Mouse (Mus musculus) kidney, postnatal 10 days (tissue): ENCODE measurements at regions not wholly inside any gene's neighbourhood (a gene's known extent, or its start where the extent isn't known, plus 50 kb on each side); places are given as distances from the start of the nearest gene placed in this dataset.

ENCODE experiments used
- DNase-seq: peaks from one replicate; pipeline ENCODE4 v3.0.0; 2021; ENCODE audit warnings: mixed read lengths

DNA sequence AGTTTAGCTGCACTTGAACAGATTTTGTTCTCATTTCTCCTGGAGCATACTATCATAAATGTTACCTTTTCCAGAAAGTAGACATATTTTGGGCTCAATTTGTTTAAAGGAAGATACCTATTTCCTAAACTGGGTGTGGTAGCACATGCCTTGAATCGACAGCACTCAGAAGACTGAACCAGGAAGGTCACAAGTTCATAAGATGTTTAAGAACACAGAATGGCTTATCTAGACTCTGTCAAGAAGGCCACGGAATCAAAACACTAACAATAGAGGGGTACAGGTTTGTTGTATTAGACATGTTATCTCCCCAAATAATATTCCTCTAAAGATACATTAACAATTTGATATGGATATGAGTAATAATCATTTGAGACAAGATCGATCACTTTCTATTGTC, 64.4 kb upstream of the Atp2b1 start:
- no peak for DNase-seq

- DNase-seq = peak; percentile 66
Measured at GRCm38 (mm10) chr10:98857395-98857794, 56.8 kb upstream of the Atp2b1 start.

DNA sequence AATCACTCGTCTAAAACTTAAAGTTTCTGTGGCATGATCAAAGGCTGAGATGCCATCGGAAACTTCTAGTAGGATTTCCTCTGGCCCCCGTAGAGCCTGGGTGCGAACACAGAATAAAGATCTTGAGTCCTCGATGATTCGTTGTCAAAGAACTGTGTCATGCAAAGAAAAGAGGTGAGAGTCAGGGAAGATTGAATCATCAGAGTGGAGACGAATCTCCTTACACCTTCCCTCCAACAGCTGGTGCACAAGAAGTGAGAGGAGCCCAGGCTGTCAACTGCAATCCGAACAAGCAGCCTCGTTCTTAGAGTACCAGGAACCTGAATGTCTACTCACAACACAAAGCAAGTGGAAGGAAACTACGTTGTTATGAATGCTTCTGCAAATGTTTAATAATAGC, 52.7 kb upstream of the Atp2b1 start:
- no peak for DNase-seq

DNA sequence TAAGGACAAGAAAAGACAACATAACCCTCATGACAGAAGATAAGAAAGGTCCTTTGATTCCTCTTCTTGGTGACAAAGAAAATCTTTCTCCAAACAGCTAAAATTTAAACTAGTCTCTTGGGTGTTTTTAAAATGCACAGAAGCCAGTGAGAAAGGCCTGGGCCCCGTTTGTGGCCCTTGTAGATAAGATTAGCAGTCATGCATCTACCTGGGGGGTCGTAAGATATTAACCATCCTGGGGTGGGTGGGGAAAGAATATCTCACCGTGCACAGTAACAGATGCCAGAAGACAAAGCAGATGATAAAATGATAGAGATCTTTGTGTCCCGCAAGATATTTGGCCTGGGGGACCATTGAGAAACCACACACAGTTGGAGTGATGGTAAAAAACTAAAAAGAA, 51.5 kb upstream of the Atp2b1 start:
- DNase-seq = no peak

DNA sequence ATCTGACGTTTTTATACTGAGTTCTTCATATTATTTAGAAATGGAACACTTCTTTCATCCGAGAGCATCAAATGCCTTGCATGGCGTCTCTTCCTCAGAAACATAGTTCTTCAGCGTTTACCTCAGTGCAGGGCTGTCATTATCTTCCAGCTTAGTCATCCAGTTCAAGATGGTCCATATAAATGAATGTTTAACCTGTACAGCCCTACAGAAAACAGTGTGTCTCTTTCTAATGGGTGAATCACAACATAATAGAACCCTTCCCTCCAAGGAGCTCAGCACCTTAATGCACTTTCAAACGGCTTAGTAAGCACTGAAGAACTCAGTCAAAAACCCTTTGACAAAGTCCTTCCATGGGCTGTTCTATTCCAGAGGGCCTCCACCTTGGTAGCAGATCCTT, 49.8 kb upstream of the Atp2b1 start:
- DNase-seq = no peak
